8 mouse cellular contexts compared by ENCODE assay signal in genomic region chr3:65528614-65529470, GRCm38 (mm10). TPM values are rescaled to one million over a fixed set of nuclear protein-coding genes. Genes with fewer than 3 reads are reported as not detected.
DNase-seq lines count a peak whose midpoint lies in the region; ATAC-seq and TF ChIP-seq lines count a peak whose summit lies in the region.

No protein-coding gene starts in this region.

- WGBS in lung, adult 2 months, result under 1% methylated on average over 97 of the region's 97 CpGs
- WGBS in neural tube, embryonic 15.5 days, result under 1% methylated on average over 80 of the region's 97 CpGs

- H3K4me2 ChIP-seq in neural tube, embryonic 15.5 days, result peak overlapping the region; percentile 82

- peaks cover 7% of the 10 kb centered on the region; the same call in 1 of the 2 replicates for H3K36me3 ChIP-seq in ES-E14 (ENCODE audit: control insufficient read depth, insufficient read depth, low read length, poor library complexity, severe bottlenecking)
- H3K36me3 ChIP-seq in neural tube, embryonic 15.5 days, result no peaks in the 10 kb centered on the region
- no peaks in the 10 kb centered on the region for H3K36me3 ChIP-seq in testis, adult 2 months (ENCODE audit: control insufficient read depth, insufficient read depth, low read length)

- ATAC-seq in neural tube, embryonic 15.5 days (ENCODE audit: low FRiP score), result peak; percentile 40

- in situ Hi-C loops in ES-E14 (cut with MboI; ENCODE audit: low sequenced_read_pairs in 2 of 2, unreplicated experiment in 2 of 2), result no loop called here

- H3K9me3 ChIP-seq in ES-E14 (ENCODE audit: control insufficient read depth, insufficient read depth, low read depth, low read length), result no peaks in the 10 kb centered on the region
- no peaks in the 10 kb centered on the region for H3K9me3 ChIP-seq in neural tube, embryonic 15.5 days (replicated peaks)

- peak overlapping the region; percentile 90 for H3K27ac ChIP-seq in ES-E14 (ENCODE audit: insufficient read depth, low read depth, low read length, poor library complexity, severe bottlenecking)
- H3K27ac ChIP-seq in layer of hippocampus, adult 2 months, result peak overlapping the region; percentile 98
- peak overlapping the region; percentile 100 for H3K27ac ChIP-seq in neural tube, embryonic 15.5 days (replicated peaks)
- H3K27ac ChIP-seq in testis, adult 2 months (ENCODE audit: control insufficient read depth, insufficient read depth, low read depth, low read length), result peak overlapping the region; percentile 88

- peak; percentile 61 for DNase-seq in ES-E14 (ENCODE audit: low read depth, low spot score)
- DNase-seq in cerebellum, adult 11-12 months, result peak; percentile 72
- peak; percentile 73 for DNase-seq in forelimb bud, embryonic 11.5 days (ENCODE audit: low read depth, low spot score)
- peak; percentile 76 for DNase-seq in heart, postnatal 4 days
- DNase-seq in layer of hippocampus, adult 2 months (ENCODE audit: low spot score in 2 of 2), result peak; percentile 34 to 65
- peak; percentile 75 for DNase-seq in lung, adult 2 months

- no peaks in the 10 kb centered on the region for H3K27me3 ChIP-seq in neural tube, embryonic 15.5 days (replicated peaks)
- H3K27me3 ChIP-seq in testis, adult 2 months (ENCODE audit: control insufficient read depth, insufficient read depth, low read length), result no peaks in the 10 kb centered on the region

- peak; percentile 80 for TF ChIP-seq CTCF in layer of hippocampus, adult 2 months (conservative IDR thresholded peaks at IDR 0.05)
- 0 out of 2 replicates have a peak, but pooled peaks have one; percentile 3 for TF ChIP-seq CTCF in lung, adult 2 months (IDR thresholded peaks at IDR 0.05; ENCODE audit: insufficient read depth, low read length)
- no peak for TF ChIP-seq CTCF in testis, adult 2 months (IDR thresholded peaks at IDR 0.05; ENCODE audit: control insufficient read depth, insufficient read depth, insufficient replicate concordance, low read depth, low read length)

- TF ChIP-seq POLR2A in lung, adult 2 months (IDR thresholded peaks at IDR 0.05; ENCODE audit: borderline replicate concordance, extremely low read depth, low read depth, low read length), result 0 out of 2 replicates have a peak, but pooled peaks have one; percentile 5
- no peak for TF ChIP-seq POLR2A in testis, adult 2 months (IDR thresholded peaks at IDR 0.05; ENCODE audit: control insufficient read depth, low read depth, low read length)

- H3K9ac ChIP-seq in ES-E14 (ENCODE audit: insufficient read depth, low read depth, low read length, poor library complexity, severe bottlenecking), result peak overlapping the region; percentile 91
- peak overlapping the region; percentile 84 for H3K9ac ChIP-seq in neural tube, embryonic 15.5 days (replicated peaks)

- 0 out of 4 replicates have a peak, but pooled peaks cover 2 to 3% of the 10 kb centered on the region in 2 experiments for H3K4me1 ChIP-seq in ES-E14 (ENCODE audit: control insufficient read depth in 2 of 2, insufficient read depth in 2 of 2, low read length in 2 of 2, poor library complexity in 1 of 2)
- peaks cover 3% of the 10 kb centered on the region; the same call in 1 of the 2 replicates for H3K4me1 ChIP-seq in lung, adult 2 months (ENCODE audit: control insufficient read depth, insufficient read depth, low read length)
- H3K4me1 ChIP-seq in neural tube, embryonic 15.5 days, result peaks cover 10% of the 10 kb centered on the region
- peaks cover 7% of the 10 kb centered on the region for H3K4me1 ChIP-seq in testis, adult 2 months (ENCODE audit: control insufficient read depth, insufficient read depth, low read length)

- peak overlapping the region; percentile 80 to 96 for H3K4me3 ChIP-seq in ES-E14 (ENCODE audit: insufficient read depth in 1 of 2, low read depth in 1 of 2, low read length in 2 of 2, poor library complexity in 1 of 2, severe bottlenecking in 1 of 2)
- H3K4me3 ChIP-seq in layer of hippocampus, adult 2 months, result peak overlapping the region; percentile 97
- H3K4me3 ChIP-seq in lung, adult 2 months (replicated peaks; ENCODE audit: extremely low read depth, low read depth, low read length), result peak overlapping the region; percentile 90
- peak overlapping the region; percentile 95 for H3K4me3 ChIP-seq in neural tube, embryonic 15.5 days (replicated peaks)
- H3K4me3 ChIP-seq in testis, adult 2 months (ENCODE audit: control insufficient read depth, low read depth, low read length), result peak overlapping the region; percentile 80

TF ChIP-seq in ES-E14, 5 proteins besides CTCF, POLR2A, EP300 and RAD21:
- no peak for TF ChIP-seq CHD2 (IDR thresholded peaks at IDR 0.05; ENCODE audit: low read depth, low read length)
- TF ChIP-seq ZNF384 (IDR thresholded peaks at IDR 0.05; ENCODE audit: low read depth, low read length), result no peak
- TF ChIP-seq ZC3H11A (IDR thresholded peaks at IDR 0.05; ENCODE audit: borderline replicate concordance, low read depth, low read length), result no peak

RNA-seq across cellular contexts. Expression of gene Tiparp, which starts 0.6 kb away (rescaled TPM):
- total RNA-seq in ES-E14 (2012; rRNA removed), result 22.8 and 24.6 TPM in 2 replicates
- 10 to 100 TPM; 11.8 to 14.2 TPM for total RNA-seq in heart, postnatal 4 days (2021)
- total RNA-seq in layer of hippocampus, adult 2 months (2021), result 10 to 100 TPM; 14.7 to 16.9 TPM
- polyA plus RNA-seq in lung, adult 2 months (2012; rRNA removed), result 4.7 and 5.7 TPM in 2 replicates
- polyA plus RNA-seq in neural tube, embryonic 15.5 days (2015; fragmentation: Nextera tagmentation; extraction: Ambion mirVana), result 24.6 and 28.7 TPM in 2 replicates
- polyA plus RNA-seq in testis, adult 2 months (2012; rRNA removed), result 3.1 and 3.7 TPM in 2 replicates

Comparison
In these comparisons a context has a peak if more than half of its experiments do, and no peak if none do; other contexts are left out.
1. Peak in every context shown above with its lines: DNase-seq, ATAC-seq, H3K4me3 ChIP-seq and H3K27ac ChIP-seq.